19 mouse cellular contexts compared by ENCODE assay signal in the genomic region with DNA sequence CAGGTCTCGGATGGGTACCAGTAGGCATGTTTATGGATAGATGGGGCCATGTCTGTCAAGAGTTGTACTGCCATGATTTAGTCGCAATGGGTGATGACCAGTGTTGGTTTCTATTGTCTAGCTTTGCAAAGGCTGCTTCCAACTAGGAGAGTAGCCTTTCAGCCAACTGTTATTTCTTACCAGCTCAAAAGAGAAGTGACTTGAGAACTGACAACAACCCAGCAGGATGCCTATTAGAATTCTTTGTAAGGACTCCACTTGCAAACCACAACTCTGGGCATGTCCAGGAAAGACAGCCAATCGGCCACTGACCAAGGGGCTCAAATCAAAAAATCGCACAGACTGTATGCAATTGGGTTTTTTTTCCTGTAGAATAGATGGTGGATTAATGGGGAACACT.
DNase-seq lines count a peak whose midpoint lies in the region; ATAC-seq and TF ChIP-seq lines count a peak whose summit lies in the region.
"Had no signal": no experiment of that assay in that cellular context is flagged by ENCODE, and none has a peak within 500 bp of the region (broad histone marks: within the 10 kb centered on the region; RNA-seq: fewer than 3 reads in every experiment).

No protein-coding gene starts in this region.

- no peak overlapping the region for H3K27ac ChIP-seq in midbrain, postnatal 0 days (ENCODE audit: low read depth, low read length)
- no peak overlapping the region for H3K27ac ChIP-seq in midbrain, embryonic 15.5 days
- H3K27ac ChIP-seq in limb, embryonic 10.5 days = no peak overlapping the region
- no peak overlapping the region for H3K27ac ChIP-seq in forebrain, embryonic 16.5 days (ENCODE audit: low read length)
- H3K27ac ChIP-seq: embryonic facial prominence, embryonic 10.5 days; heart, embryonic 10.5 days; hindbrain, embryonic 14.5 days had no signal

- no peak for TF ChIP-seq CTCF in midbrain, postnatal 0 days (IDR thresholded peaks at IDR 0.05)

- no peak overlapping the region for H3K4me2 ChIP-seq in midbrain, postnatal 0 days (ENCODE audit: low read depth, low read length, poor library complexity, severe bottlenecking)
- no peak overlapping the region for H3K4me2 ChIP-seq in midbrain, embryonic 15.5 days
- H3K4me2 ChIP-seq in forebrain, embryonic 16.5 days (ENCODE audit: low read length) = no peak overlapping the region
- H3K4me2 ChIP-seq: hindbrain, embryonic 14.5 days had no signal

- 33% methylated on average over 4 of the region's 4 CpGs for WGBS in midbrain, postnatal 0 days
- WGBS in midbrain, embryonic 15.5 days = 30% methylated on average over 4 of the region's 4 CpGs
- 79% methylated on average over 4 of the region's 4 CpGs for whole genome bisulfite sequencing in limb, embryonic 10.5 days
- WGBS in forebrain, embryonic 16.5 days = 20% methylated on average over 4 of the region's 4 CpGs

- no peak overlapping the region for H3K9ac ChIP-seq in midbrain, postnatal 0 days (replicated peaks; ENCODE audit: low read length, poor library complexity, severe bottlenecking)
- no peak overlapping the region for H3K9ac ChIP-seq in midbrain, embryonic 15.5 days
- H3K9ac ChIP-seq in forebrain, embryonic 16.5 days (replicated peaks; ENCODE audit: low read depth, low read length) = no peak overlapping the region
- H3K9ac ChIP-seq: hindbrain, embryonic 14.5 days had no signal

- no peaks in the 10 kb centered on the region for H3K9me3 ChIP-seq in midbrain, postnatal 0 days (ENCODE audit: low read length)
- H3K9me3 ChIP-seq in midbrain, embryonic 15.5 days = no peaks in the 10 kb centered on the region
- no peaks in the 10 kb centered on the region for H3K9me3 ChIP-seq in limb, embryonic 10.5 days (replicated peaks)
- H3K9me3 ChIP-seq in forebrain, embryonic 16.5 days (ENCODE audit: control insufficient read depth, low read length) = no peaks in the 10 kb centered on the region
- H3K9me3 ChIP-seq: embryonic facial prominence, embryonic 10.5 days; heart, embryonic 10.5 days had no signal

- no peaks in the 10 kb centered on the region for H3K4me1 ChIP-seq in midbrain, postnatal 0 days (ENCODE audit: insufficient read depth, low read length)
- peaks cover 7% of the 10 kb centered on the region for H3K4me1 ChIP-seq in midbrain, embryonic 15.5 days
- H3K4me1 ChIP-seq in limb, embryonic 10.5 days = peaks cover 17% of the 10 kb centered on the region
- H3K4me1 ChIP-seq in forebrain, embryonic 16.5 days (replicated peaks; ENCODE audit: control insufficient read depth, insufficient read depth, low read length) = peaks cover 7% of the 10 kb centered on the region

- no peaks in the 10 kb centered on the region for H3K36me3 ChIP-seq in midbrain, postnatal 0 days (ENCODE audit: insufficient read depth, low read length)
- no peaks in the 10 kb centered on the region for H3K36me3 ChIP-seq in midbrain, embryonic 15.5 days (replicated peaks)
- H3K36me3 ChIP-seq in limb, embryonic 10.5 days = no peaks in the 10 kb centered on the region
- H3K36me3 ChIP-seq in forebrain, embryonic 16.5 days (ENCODE audit: control insufficient read depth, insufficient read depth) = no peaks in the 10 kb centered on the region
- H3K36me3 ChIP-seq: embryonic facial prominence, embryonic 10.5 days; heart, embryonic 10.5 days had no signal

- peak; percentile 22 for DNase-seq in embryo, embryonic 10.5 days (ENCODE audit: low spot score)
- no peak for DNase-seq in embryo, embryonic 11 days
- DNase-seq in midbrain, postnatal 0 days (ENCODE audit: low spot score) = peak; percentile 44
- DNase-seq in Muller cell, postnatal 12 days (ENCODE audit: inconsistent ontology term) = peak; percentile 75
- peak; percentile 18 for DNase-seq in limb, embryonic 10.5 days (ENCODE audit: low spot score)
- DNase-seq: adrenal gland, adult 2 months; adrenal gland, postnatal 25 days; cerebellum, postnatal 10 days; gastrocnemius, postnatal 36 days; heart, postnatal 10 days; heart, postnatal 4 days had no signal

- no peak for ATAC-seq in midbrain, postnatal 0 days (ENCODE audit: low FRiP score)
- ATAC-seq in midbrain, embryonic 15.5 days (replicated peaks) = no peak
- no peak for ATAC-seq in forebrain, embryonic 16.5 days
- ATAC-seq: forebrain, embryonic 14.5 days; inflammation-experienced regulatory T-cells, adult 6 months; Patski had no signal

- no peaks in the 10 kb centered on the region for H3K27me3 ChIP-seq in midbrain, postnatal 0 days (ENCODE audit: insufficient read depth, low read length)
- H3K27me3 ChIP-seq in midbrain, embryonic 15.5 days (replicated peaks) = no peaks in the 10 kb centered on the region
- H3K27me3 ChIP-seq in limb, embryonic 10.5 days (ENCODE audit: low read depth, poor library complexity, severe bottlenecking) = no peaks in the 10 kb centered on the region
- H3K27me3 ChIP-seq in forebrain, embryonic 16.5 days (replicated peaks; ENCODE audit: control insufficient read depth, insufficient read depth, low read length) = peaks cover 3% of the 10 kb centered on the region

- no peak overlapping the region for H3K4me3 ChIP-seq in midbrain, postnatal 0 days (ENCODE audit: low read depth, low read length)
- no peak overlapping the region for H3K4me3 ChIP-seq in midbrain, embryonic 15.5 days
- no peak overlapping the region for H3K4me3 ChIP-seq in limb, embryonic 10.5 days
- H3K4me3 ChIP-seq in forebrain, embryonic 16.5 days (replicated peaks; ENCODE audit: low read length) = no peak overlapping the region
- H3K4me3 ChIP-seq: embryonic facial prominence, embryonic 10.5 days; heart, embryonic 10.5 days had no signal
